Mouse (Mus musculus) stomach, embryonic 14.5 days (tissue): ENCODE measurements at regions not wholly inside any gene's neighbourhood (a gene's known extent, or its start where the extent isn't known, plus 50 kb on each side); places are given as distances from the start of the nearest gene placed in this dataset.
A peak's percentile ranks its signal among the peaks of the same experiment; 100 is the strongest.

Experiments
- ATAC-seq: fragments of 200-750 bp; cut with Nextera tagmentation; 2 replicates; pipeline ENCODE4 v1.8.0; 2017; ENCODE audit warnings: low read depth, moderate TSS enrichment; ENCODE audit not compliant: insufficient number of reproducible peaks, insufficient read depth, low FRiP score
- H3K27ac ChIP-seq: fragments of 300-500 bp; sonication (generic); 2 replicates; pipeline ENCODE4 v1.5.1; 2014; ENCODE audit warnings: mild to moderate bottlenecking, low read length, moderate library complexity, mixed read lengths
- H3K27me3 ChIP-seq: fragments of 300-500 bp; sonication (generic); 2 replicates; pipeline ENCODE4 v1.6.1; 2014; ENCODE audit warnings: low read length, control low read depth, mixed read lengths; ENCODE audit not compliant: control insufficient read depth, insufficient read depth
- H3K36me3 ChIP-seq: fragments of 300-500 bp; sonication (generic); 2 replicates; pipeline ENCODE4 v1.6.1; 2014; ENCODE audit warnings: mild to moderate bottlenecking, control low read depth, low read length, moderate library complexity, mixed read lengths; ENCODE audit not compliant: control insufficient read depth, insufficient read depth
- H3K4me1 ChIP-seq: fragments of 300-500 bp; sonication (generic); 2 replicates; pipeline ENCODE4 v1.6.1; 2014; ENCODE audit warnings: low read length, control low read depth, mixed read lengths; ENCODE audit not compliant: control insufficient read depth, insufficient read depth
- H3K4me2 ChIP-seq: fragments of 300-500 bp; sonication (generic); replicated peaks from 2 replicates; pipeline ENCODE4 v1.6.1; 2014; ENCODE audit warnings: low read depth, low read length, control low read depth
- H3K4me3 ChIP-seq: fragments of 300-500 bp; sonication (generic); 2 replicates; pipeline ENCODE4 v1.5.1; 2014; ENCODE audit warnings: low read depth, low read length, control low read depth
- H3K9ac ChIP-seq: fragments of 300-500 bp; sonication (generic); replicated peaks from 2 replicates; pipeline ENCODE4 v1.6.1; 2014; ENCODE audit warnings: low read depth, mild to moderate bottlenecking, control low read depth, low read length, moderate library complexity, mixed read lengths
- H3K9me3 ChIP-seq: fragments of 300-500 bp; sonication (generic); 2 replicates; pipeline ENCODE4 v1.6.1; 2016; ENCODE audit warnings: low read depth, low read length, control low read depth; ENCODE audit not compliant: control insufficient read depth
- WGBS: fragments of 180-500 bp; shearing (Covaris S2); extraction: QIAGEN DNeasy Blood & Tissue Kit; methylation state at CpG from one replicate; pipeline ENCODE4 v1.1.7; 2014; 5-methylcytosine and 5-hydroxymethylcytosine counted together

- WGBS: 12% methylated on average over 6 of the region's 6 CpGs
- Histone ChIP-seq H3K27ac (no peak overlapping the region), H3K4me2 (no peak overlapping the region), H3K9me3 (no peaks in the 10 kb centered on the region), H3K4me3 (no peak overlapping the region), H3K9ac (no peak overlapping the region), H3K36me3 (no peaks in the 10 kb centered on the region), H3K27me3 (no peaks in the 10 kb centered on the region), H3K4me1 (peaks cover 23% of the 10 kb centered on the region)
- ATAC-seq: no peak
Measured at GRCm38 (mm10) chr4:150743103-150743502, 91.1 kb upstream of the Slc45a1 start.

DNA sequence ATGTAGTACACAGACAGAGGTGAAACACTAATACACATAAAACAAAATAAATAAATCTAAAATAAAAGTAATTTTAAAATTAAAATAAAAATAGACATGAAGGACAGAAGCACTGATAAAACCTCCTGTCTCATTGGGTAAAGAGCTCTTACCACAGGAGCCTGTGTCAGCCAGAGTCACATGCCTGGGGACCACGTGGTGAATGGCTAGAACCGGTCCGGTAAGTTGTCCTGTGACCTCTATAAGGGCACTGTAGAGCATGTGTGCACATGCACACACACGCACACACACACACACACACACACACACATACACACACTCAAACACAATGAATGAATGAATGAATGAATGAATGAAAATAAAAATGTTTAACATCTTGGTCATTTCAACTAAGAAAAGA lies 89.8 kb upstream of the Slc45a1 start:
- Histone ChIP-seq H3K4me3 (no peak overlapping the region), H3K27ac (no peak overlapping the region), H3K27me3 (no peaks in the 10 kb centered on the region), H3K36me3 (no peaks in the 10 kb centered on the region), H3K4me1 (peaks cover 21% of the 10 kb centered on the region), H3K4me2 (no peak overlapping the region), H3K9me3 (no peaks in the 10 kb centered on the region), H3K9ac (no peak overlapping the region)
- WGBS: 91% methylated on average over 4 of the region's 4 CpGs
- no peak for ATAC-seq

DNA sequence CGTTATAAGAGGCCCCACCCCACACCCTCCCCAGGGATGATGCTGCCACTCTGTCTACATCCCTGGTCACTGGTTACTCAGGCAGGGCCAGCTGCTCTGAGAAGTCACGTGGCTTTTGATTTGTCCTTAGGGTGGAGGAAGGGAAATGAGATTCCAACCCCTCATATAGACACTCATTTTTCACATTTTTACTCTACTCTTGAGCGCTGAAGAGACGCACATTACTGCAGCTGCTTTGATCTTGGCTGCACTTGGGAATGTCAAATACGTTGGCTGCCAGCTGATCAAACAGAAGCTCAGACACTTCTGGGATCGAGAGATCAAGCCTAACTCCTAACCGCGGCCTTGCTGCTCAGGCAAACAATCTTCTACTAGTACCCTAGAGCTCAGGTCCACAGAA lies 88.2 kb upstream of the Slc45a1 start:
- no peak overlapping the region for H3K9ac ChIP-seq
- no peak overlapping the region for H3K4me2 ChIP-seq
- no peak for ATAC-seq
- WGBS: 23% methylated on average over 8 of the region's 8 CpGs
- no peaks in the 10 kb centered on the region for H3K9me3 ChIP-seq
- no peaks in the 10 kb centered on the region for H3K27me3 ChIP-seq
- peaks cover 10% of the 10 kb centered on the region; the same call in 1 of the 2 replicates for H3K4me1 ChIP-seq
- no peak overlapping the region for H3K4me3 ChIP-seq
- H3K36me3 ChIP-seq: no peaks in the 10 kb centered on the region
- H3K27ac ChIP-seq: no peak overlapping the region

DNA sequence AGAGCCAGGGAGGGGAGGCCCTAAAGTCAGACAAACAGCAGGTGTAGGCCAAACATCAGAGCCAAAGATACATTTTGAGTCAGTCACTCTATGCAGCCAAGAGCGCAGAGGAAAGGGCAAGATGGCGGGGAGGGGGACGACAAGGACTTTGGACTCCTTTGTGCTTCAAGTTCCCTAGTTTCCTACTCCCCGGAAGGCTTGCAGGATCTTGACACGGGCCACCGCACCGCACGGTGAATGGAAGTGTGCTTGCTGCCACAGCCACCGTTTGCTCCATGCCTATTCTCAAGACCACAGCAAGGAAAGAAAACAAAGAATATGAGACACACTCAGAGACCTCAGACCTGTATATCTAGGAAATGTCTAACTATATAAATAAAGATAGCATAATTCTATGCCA lies 86.8 kb upstream of the Slc45a1 start:
- no peak for ATAC-seq
- Histone ChIP-seq H3K27me3 (no peaks in the 10 kb centered on the region), H3K4me3 (no peak overlapping the region), H3K9ac (no peak overlapping the region), H3K36me3 (no peaks in the 10 kb centered on the region), H3K4me2 (no peak overlapping the region), H3K9me3 (no peaks in the 10 kb centered on the region), H3K27ac (no peak overlapping the region), H3K4me1 (peaks cover 10% of the 10 kb centered on the region; the same call in 1 of the 2 replicates)
- WGBS: 82% methylated on average over 9 of the region's 9 CpGs

GRCm38 (mm10) chr4:150730061-150730812 lies 78.3 kb upstream of the Slc45a1 start:
- 9% methylated on average over 12 of the region's 12 CpGs for WGBS
- ATAC-seq: no peak
- H3K4me1 ChIP-seq: peaks cover 18% of the 10 kb centered on the region; the same call in 1 of the 2 replicates
- H3K9me3 ChIP-seq: no peaks in the 10 kb centered on the region
- H3K36me3 ChIP-seq: no peaks in the 10 kb centered on the region
- peak overlapping the region; percentile 58; the same call in 1 of the 2 replicates for H3K27ac ChIP-seq
- H3K4me2 ChIP-seq: no peak overlapping the region
- H3K4me3 ChIP-seq: no peak overlapping the region
- H3K27me3 ChIP-seq: no peaks in the 10 kb centered on the region
- no peak overlapping the region for H3K9ac ChIP-seq

- Histone ChIP-seq H3K27me3 (no peaks in the 10 kb centered on the region), H3K4me3 (no peak overlapping the region), H3K27ac (no peak overlapping the region), H3K9me3 (no peaks in the 10 kb centered on the region), H3K4me1 (peaks cover 19% of the 10 kb centered on the region; the same call in 1 of the 2 replicates), H3K4me2 (no peak overlapping the region), H3K9ac (no peak overlapping the region), H3K36me3 (no peaks in the 10 kb centered on the region)
- ATAC-seq: no peak
- WGBS: 61% methylated on average over 4 of the region's 4 CpGs
Measured at GRCm38 (mm10) chr4:150726539-150726938, 74.6 kb upstream of the Slc45a1 start.

DNA sequence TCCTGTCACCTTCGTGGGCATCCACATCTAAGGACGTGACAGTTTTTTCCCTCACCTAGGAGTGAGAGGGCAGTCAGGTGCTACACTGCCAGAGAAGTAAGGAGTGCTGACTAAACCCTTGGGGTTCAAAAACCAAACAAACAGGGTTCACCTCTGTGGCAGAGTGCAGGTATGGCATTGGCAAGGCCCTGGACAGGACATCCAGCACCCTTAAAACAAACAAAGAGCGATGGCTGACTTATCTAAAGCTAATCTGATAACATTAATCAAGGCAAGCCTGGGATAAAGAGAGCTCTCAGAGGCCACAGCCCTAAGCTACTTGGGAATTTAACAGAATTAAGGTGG lies 74.1 kb upstream of the Slc45a1 start:
- no peak overlapping the region for H3K9ac ChIP-seq
- no peak overlapping the region for H3K4me2 ChIP-seq
- 66% methylated on average over 3 of the region's 3 CpGs for WGBS
- no peak for ATAC-seq
- no peaks in the 10 kb centered on the region for H3K9me3 ChIP-seq
- H3K27ac ChIP-seq: no peak overlapping the region
- H3K4me3 ChIP-seq: no peak overlapping the region
- H3K27me3 ChIP-seq: no peaks in the 10 kb centered on the region
- peaks cover 19% of the 10 kb centered on the region; the same call in 1 of the 2 replicates for H3K4me1 ChIP-seq
- H3K36me3 ChIP-seq: no peaks in the 10 kb centered on the region

DNA sequence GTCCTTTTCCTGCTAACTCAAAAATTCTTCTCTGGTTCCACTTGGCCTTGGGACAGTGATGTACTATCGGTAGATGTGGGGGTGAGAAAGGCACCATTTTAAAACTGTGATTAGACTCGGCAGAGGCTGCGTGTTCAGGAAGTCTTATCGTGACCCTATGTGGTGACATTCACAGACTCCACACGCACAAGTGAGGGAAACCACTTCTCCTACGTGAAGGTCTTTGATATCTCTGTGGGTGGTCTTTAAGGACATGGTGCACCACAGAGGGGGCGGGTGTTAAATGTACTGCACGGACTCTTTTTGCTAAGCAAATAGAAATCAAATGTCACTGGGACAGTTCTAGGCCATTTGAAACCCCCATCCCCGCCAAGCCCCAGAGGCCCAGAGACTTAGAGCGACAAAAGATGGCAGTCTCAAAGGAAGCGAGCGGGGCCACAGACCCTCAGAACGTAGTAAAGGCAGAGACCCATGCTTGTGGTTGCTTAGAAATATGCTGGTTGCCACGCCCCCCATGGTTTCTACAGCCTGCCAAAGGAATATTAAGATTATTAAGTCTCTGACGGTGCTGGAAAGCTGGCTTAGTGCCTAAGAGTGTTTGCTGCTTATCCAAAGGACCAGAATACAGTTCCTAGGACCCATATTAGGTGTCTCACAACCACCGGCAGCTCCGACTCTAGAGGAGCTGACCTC lies 73.6 kb upstream of the Slc45a1 start:
- no peaks in the 10 kb centered on the region for H3K36me3 ChIP-seq
- WGBS: 64% methylated on average over 17 of the region's 17 CpGs
- H3K4me3 ChIP-seq: no peak overlapping the region
- H3K27me3 ChIP-seq: no peaks in the 10 kb centered on the region
- no peaks in the 10 kb centered on the region for H3K9me3 ChIP-seq
- ATAC-seq: no peak
- peaks cover 16% of the 10 kb centered on the region; the same call in 1 of the 2 replicates for H3K4me1 ChIP-seq
- no peak overlapping the region for H3K4me2 ChIP-seq
- no peak overlapping the region for H3K9ac ChIP-seq
- no peak overlapping the region for H3K27ac ChIP-seq
